Mouse (Mus musculus) ES-Bruce4 (cell line): ENCODE results near the gene Kcnip1.

Experiments
- CTCF ChIP-seq: IDR thresholded peaks from one replicate; pipeline ENCODE4 v1.8.1; 2011; ENCODE audit warnings: low read depth, low read length
- EP300 ChIP-seq: IDR thresholded peaks from 2 replicates; pipeline ENCODE4 v1.6.1; 2011; ENCODE audit warnings: low read depth, low read length; ENCODE audit not compliant: insufficient read depth
- POLR2A ChIP-seq: IDR thresholded peaks from one replicate; pipeline ENCODE4 v1.8.1; 2011; ENCODE audit warnings: low read length; ENCODE audit not compliant: insufficient read depth

GRCm38 (mm10) chr11:33803093-33803492 is 189.9 kb downstream of the Kcnip1 start:
- no peak for TF ChIP-seq CTCF
- no peak for TF ChIP-seq POLR2A
- TF ChIP-seq EP300: no peak
